Mouse (Mus musculus): Measurements from ENCODE around the gene Gm3147. TPM values are rescaled to one million over a fixed set of nuclear protein-coding genes. Genes with fewer than 3 reads are reported as not detected.
"Not testable (repeated sequence)": the region's sequence is repeated elsewhere in the genome, so short reads cannot be mapped to it uniquely, and the experiment has no call there.

Gm3147 gene
- not detected in 2 replicates for polyA plus RNA-seq (2015; fragmentation: Nextera tagmentation; extraction: Ambion mirVana)

- H3K9me3 ChIP-seq (ENCODE audit: control insufficient read depth, low read length); H3K9ac ChIP-seq (ENCODE audit: low read depth, low read length); H3K36me3 ChIP-seq (ENCODE audit: control insufficient read depth, insufficient read depth, low read length); ATAC-seq; H3K4me1 ChIP-seq (ENCODE audit: control insufficient read depth, insufficient read depth, low read depth, low read length); H3K4me3 ChIP-seq (ENCODE audit: low read length); H3K27ac ChIP-seq (ENCODE audit: low read depth, low read length); H3K4me2 ChIP-seq (ENCODE audit: low read length); H3K27me3 ChIP-seq (replicated peaks; ENCODE audit: control insufficient read depth, insufficient read depth, low read length): not testable (repeated sequence)
- WGBS = no CpG with 5 or more reads among the region's 1 CpGs
Observed at GRCm38 (mm10) chr5:94616242-94616641, at the start of gene Gm3147. Gm3147 (minus strand) TSS chr5:94616342.

- ATAC-seq; H3K36me3 ChIP-seq (ENCODE audit: control insufficient read depth, insufficient read depth, low read length); H3K4me2 ChIP-seq (ENCODE audit: low read length); H3K4me3 ChIP-seq (ENCODE audit: low read length); H3K27ac ChIP-seq (ENCODE audit: low read depth, low read length); H3K9me3 ChIP-seq (ENCODE audit: control insufficient read depth, low read length); H3K27me3 ChIP-seq (replicated peaks; ENCODE audit: control insufficient read depth, insufficient read depth, low read length); H3K4me1 ChIP-seq (ENCODE audit: control insufficient read depth, insufficient read depth, low read depth, low read length); H3K9ac ChIP-seq (ENCODE audit: low read depth, low read length): not testable (repeated sequence)
- WGBS = no CpG with 5 or more reads among the region's 2 CpGs
Observed at GRCm38 (mm10) chr5:94648082-94648481, 31.9 kb upstream of the Gm3147 start, which contains the start of gene Gm6205. Gm6205 (plus strand) TSS chr5:94648382.

GRCm38 (mm10) chr5:94623679-94624078, 7.5 kb upstream of the Gm3147 start, which contains the start of gene Gm6509:
Gm6509 (plus strand) TSS chr5:94623979.
- WGBS = no CpG with 5 or more reads among the region's 2 CpGs

More at GRCm38 (mm10) chr5:94623679-94624078, 7.5 kb upstream of the Gm3147 start, which contains the start of gene Gm6509:
- H3K9ac ChIP-seq (ENCODE audit: low read depth, low read length); H3K9me3 ChIP-seq (ENCODE audit: control insufficient read depth, low read length); H3K4me3 ChIP-seq (ENCODE audit: low read length); H3K36me3 ChIP-seq (ENCODE audit: control insufficient read depth, insufficient read depth, low read length); H3K27me3 ChIP-seq (replicated peaks; ENCODE audit: control insufficient read depth, insufficient read depth, low read length); H3K27ac ChIP-seq (ENCODE audit: low read depth, low read length); H3K4me2 ChIP-seq (ENCODE audit: low read length); H3K4me1 ChIP-seq (ENCODE audit: control insufficient read depth, insufficient read depth, low read depth, low read length); ATAC-seq: not testable (repeated sequence)

Other genes starting within 250 kb of the Gm3147 start
- not detected in 2 replicates for gene Gm7682, start 170.6 kb downstream of the Gm3147 start, polyA plus RNA-seq (2015; fragmentation: Nextera tagmentation; extraction: Ambion mirVana)
- not detected in 2 replicates for gene Gm3139, start 90.1 kb downstream of the Gm3147 start, polyA plus RNA-seq (2015; fragmentation: Nextera tagmentation; extraction: Ambion mirVana)
- gene Gm6509, start 7.6 kb upstream of the Gm3147 start, polyA plus RNA-seq (2015; fragmentation: Nextera tagmentation; extraction: Ambion mirVana) = not detected in 2 replicates
- not detected in 2 replicates for gene Gm6205, start 32.0 kb upstream of the Gm3147 start, polyA plus RNA-seq (2015; fragmentation: Nextera tagmentation; extraction: Ambion mirVana)
- gene Gm3183, start 249.1 kb upstream of the Gm3147 start, polyA plus RNA-seq (2015; fragmentation: Nextera tagmentation; extraction: Ambion mirVana) = not detected in 2 replicates

Data from hindbrain, embryonic 16.5 days (tissue).